Mouse (Mus musculus) ES-E14 (cell line): ENCODE data around the gene Fermt2.

Experiments
- CHD2 ChIP-seq: IDR thresholded peaks from 2 replicates; pipeline ENCODE4 v1.6.1; 2014; ENCODE audit warnings: mild to moderate bottlenecking, low read depth, low read length, inconsistent platforms
- ZNF384 ChIP-seq: IDR thresholded peaks from 2 replicates; pipeline ENCODE4 v1.6.1; 2012; ENCODE audit warnings: low read depth, low read length, inconsistent platforms

DNA sequence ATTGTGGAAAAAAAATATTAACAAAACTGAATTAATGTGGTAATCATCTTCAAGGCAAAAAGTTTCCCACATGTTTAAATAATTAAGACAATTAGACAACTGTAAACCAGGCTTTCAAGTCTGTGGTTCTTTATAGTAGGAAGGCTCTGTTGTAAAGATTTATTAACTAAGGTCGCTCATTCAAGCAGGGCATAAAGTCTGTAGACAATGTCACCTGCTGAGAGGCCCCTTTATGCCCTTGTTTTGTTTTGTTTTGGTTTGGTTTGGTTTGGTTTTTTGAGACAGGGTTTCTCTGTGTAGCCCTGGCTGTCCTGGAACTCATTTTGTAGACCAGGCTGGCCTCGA, 91.0 kb downstream of the Fermt2 start:
- TF ChIP-seq ZNF384 = no peak
- TF ChIP-seq CHD2 = no peak
